Mouse (Mus musculus) kidney, postnatal 10 days (tissue): ENCODE results near the gene Vasp.

Experiments
- DNase-seq: peaks from one replicate; pipeline ENCODE4 v3.0.0; 2021; ENCODE audit warnings: mixed read lengths

Vasp gene

DNA sequence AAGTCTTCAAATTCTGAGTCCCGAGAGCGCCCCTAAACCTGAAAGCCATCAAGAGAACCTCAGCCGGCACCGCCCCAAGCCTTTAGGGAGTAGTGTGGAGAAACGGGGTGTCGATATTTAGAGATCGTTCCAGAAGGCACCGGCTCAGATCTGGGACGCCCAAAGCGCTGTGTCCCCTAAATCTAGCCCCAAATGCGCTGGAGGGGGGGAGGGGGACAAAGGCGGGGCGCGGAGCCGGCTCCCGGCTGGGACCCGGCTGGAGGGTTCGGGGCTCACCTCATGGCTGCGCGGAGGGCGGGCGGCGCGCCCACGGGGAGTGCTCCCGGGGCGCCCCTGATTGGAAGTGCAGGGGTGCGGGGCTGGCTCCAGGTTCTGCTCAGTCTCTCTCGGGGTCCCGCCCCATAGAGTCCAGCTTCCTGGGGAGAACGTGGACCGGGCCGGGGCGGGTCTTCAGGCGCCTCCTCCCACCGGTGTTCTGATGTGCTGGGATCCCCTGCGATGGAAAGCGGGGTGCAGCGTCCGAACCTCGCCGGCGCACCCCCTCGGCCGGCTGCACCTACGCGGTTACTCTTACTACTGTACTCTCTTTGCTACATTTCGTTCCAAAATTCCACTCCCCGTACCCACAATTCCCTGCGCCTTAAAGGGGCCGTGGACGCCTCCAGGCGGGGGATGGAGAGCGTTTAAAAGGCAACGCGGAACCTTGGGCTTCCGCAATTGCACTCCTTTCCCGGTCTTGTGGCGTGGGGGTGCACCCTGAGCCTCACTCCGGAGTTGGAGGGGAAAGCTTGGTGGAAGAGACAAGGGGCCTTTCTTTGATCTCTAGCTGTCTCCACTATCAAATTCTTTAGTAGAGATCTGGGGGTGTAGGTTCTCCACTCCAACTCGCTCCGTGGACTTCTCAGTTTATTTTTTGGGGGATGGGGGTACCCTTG lies at the start of gene Vasp:
Gene Vasp (minus strand): TSS at position 580 of the 935 bp plus-strand sequence.
- DNase-seq: peak; percentile 90

GRCm38 (mm10) chr7:19320637-19321036 lies 49.0 kb upstream of the Vasp start:
- DNase-seq: no peak

DNA sequence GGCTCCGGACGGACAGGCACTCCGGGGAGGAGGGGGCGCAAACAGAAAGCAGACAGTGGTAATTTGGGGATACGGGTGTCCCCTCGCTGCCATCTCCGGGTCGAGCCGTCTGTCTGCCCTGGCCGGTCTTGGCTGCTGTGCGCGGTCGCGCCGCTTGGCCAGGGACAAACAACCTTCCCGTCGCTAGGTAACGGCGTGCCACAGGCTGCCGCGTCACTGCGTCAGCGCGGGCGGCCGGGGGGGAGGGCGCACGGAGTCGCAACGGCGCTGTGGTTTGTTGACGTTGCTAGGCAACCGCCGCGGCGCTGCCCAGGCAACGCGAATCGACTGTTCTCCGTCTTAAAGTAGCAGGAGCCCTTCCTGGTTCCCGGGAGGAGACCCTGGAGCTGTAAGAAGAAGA lies 48.3 kb upstream of the Vasp start:
- peak; percentile 99 for DNase-seq

DNA sequence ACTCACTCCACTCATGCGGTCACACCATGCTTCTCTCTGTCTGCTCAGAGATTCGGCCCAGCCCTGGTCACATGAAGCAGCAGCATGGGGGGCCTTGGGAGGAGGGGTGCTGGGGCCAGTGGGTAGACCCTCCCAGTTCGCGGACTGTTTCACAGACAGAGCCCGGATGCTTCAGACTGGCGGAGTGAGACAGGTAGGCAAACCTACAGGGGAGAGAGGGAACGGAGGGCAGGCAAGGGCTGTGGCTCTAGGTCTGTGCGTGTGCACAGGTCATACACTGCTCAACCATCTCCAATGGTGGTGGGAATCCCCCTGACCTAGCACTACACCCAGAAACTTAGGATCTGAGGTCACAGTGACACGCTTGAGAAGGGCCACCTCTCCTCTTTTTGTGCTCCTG lies 47.8 kb upstream of the Vasp start:
- no peak for DNase-seq

DNA sequence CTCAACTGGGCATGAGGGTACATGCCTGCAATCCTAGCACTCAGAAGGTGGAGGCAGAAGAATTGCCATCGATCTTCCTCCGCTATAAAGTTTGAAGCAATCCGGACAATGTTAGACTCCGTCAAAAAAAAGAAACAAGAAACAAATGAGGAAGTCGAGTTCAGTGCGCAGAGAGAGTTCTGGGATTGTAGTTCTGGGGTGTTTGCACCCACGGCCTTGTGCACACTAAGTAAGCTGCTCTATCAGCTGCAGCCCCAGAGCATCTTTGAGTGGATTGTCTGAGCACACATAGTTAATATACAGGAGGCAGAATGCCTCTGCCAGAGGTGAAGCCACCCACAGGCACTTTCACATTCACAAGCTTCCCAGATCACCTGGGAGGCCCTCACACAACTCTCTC lies 47.1 kb upstream of the Vasp start:
- DNase-seq: no peak

DNA sequence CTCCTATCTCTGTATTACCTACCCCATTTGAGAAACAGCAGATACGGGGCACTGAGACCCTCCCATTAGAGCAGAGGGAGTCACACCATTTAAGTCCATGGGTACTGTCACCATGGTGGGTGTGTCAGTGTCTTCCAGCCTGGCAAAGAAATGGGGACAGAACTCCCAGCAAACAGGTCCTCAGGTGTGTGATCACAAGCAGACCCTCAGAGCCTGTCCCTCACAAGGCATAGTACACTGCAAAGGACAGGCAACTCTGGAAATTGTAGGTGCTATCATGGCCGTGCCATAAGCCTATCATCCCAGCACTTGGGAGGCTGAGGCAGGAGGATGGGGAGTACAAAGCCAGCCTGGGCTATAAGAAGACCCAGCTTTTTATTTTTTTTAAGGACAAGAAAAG lies 46.6 kb upstream of the Vasp start:
- no peak for DNase-seq

DNA sequence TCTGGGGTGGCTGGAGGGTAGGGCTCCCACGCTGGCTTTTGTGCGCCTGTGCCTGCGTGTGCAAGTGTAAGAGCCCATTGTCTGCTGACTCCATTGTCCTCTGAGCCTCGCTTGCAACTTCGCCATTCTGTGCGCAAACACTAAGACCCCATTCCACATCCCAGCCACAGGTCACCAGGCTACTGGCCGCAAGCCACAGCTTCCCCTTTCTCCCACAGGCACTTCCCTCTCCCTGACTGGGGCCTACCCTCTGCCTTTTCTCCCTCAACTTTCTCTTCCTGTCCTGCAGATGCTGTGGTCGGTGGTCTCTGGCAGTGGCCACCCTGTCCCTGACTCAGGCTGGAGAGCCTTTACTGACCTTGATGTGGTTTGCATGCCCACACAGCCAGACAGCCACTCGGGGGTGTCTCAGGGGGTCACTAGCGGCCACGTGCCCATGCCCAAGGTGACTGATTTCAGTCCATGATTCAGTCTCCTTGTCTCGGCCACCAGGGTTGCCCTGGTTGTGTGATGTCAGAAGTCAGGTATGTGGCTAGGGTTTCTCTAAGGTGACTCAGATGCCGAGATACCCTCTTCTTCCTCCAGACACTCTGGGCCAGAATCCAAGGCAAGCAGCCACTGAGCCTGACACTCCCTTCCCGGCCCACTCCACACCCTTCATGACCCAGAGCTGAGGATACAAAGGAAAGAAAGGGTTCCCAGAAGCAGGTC lies 45.0 kb upstream of the Vasp start:
- peak; percentile 32 for DNase-seq

GRCm38 (mm10) chr7:19314033-19314432 lies 42.4 kb upstream of the Vasp start:
- no peak for DNase-seq

- DNase-seq: no peak
Measured at GRCm38 (mm10) chr7:19311991-19312390, 40.4 kb upstream of the Vasp start.

- peak; percentile 98 for DNase-seq
Measured at GRCm38 (mm10) chr7:19309884-19310641, 38.4 kb upstream of the Vasp start, which contains the start of gene Fosb. TSS of gene Fosb (minus strand) at chr7:19310051.

- DNase-seq: peak; percentile 45
Measured at GRCm38 (mm10) chr7:19309278-19309883, 37.8 kb upstream of the Vasp start.

DNA sequence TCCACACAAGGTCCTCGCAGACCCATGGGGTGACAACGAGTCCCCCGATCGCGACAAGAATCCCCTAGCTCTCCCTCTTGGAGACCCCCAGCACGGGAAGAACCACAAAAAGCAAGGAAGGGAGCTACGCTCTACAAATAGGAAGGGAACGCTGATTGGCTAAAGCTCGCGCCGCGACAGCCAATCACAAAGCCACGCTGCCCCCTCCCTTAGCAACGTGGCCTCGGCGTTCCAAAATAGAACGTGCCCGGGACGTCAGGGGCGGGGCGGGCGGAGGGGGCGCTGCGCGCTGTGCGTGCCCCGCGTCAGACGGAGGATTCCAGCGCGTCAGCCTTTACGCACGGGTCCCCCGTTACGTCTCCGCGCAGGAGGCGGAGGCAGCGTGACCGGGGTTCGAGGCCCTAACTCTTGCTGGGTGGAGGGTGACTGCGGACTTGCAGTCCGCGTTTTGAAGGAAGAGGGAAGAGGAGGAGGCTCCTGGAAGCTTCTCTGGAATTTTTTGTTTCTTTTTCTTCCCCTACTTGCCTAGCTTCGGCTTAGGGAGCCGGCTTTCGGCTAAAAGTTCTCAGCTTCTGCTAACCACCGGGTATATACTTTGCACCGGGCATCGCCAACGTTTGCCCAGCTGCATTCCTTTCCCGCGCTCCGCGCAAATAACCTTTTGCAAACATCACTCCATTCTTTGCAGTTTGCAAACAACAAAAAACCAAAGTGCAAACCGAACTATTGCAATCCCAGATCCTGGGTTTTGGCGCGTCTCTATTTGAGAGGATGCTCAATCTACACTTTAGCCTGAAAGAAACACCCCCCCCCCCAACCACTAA lies 37.0 kb upstream of the Vasp start:
- DNase-seq: peak; percentile 97

DNA sequence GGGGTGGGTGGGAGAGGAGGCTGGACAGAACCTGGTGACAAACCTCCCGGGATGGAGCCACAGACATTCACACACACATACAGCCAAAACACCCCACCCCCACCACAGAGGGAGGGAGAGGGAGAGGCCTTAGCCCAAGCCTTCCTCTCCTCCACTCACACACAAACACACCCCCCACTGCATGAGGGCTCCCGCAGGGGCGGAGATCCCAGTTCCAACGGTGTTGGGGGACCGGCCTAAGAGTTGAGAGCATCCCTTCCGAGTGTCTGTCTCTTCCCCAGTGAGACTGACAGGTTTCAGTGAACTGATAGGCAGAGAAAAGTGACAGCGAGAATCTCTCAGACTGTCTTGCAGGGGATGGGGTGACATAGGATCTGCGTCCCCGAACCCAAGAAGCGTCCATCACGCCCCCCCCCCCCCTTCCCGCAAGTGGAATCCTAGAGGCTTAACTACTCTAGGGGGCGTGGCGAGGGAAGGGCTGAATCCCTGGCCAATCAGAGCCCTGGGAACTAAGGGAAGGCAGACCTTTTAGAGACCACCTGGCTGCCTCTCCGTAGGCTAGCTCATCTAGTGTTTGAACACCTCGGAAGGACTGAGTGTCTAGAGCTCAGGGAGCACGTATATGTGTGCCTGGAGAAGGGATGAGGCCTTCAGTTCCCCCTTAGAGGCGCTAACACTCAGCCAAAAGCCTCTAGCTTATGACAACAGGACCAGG lies 36.3 kb upstream of the Vasp start:
- DNase-seq: peak; percentile 87

DNA sequence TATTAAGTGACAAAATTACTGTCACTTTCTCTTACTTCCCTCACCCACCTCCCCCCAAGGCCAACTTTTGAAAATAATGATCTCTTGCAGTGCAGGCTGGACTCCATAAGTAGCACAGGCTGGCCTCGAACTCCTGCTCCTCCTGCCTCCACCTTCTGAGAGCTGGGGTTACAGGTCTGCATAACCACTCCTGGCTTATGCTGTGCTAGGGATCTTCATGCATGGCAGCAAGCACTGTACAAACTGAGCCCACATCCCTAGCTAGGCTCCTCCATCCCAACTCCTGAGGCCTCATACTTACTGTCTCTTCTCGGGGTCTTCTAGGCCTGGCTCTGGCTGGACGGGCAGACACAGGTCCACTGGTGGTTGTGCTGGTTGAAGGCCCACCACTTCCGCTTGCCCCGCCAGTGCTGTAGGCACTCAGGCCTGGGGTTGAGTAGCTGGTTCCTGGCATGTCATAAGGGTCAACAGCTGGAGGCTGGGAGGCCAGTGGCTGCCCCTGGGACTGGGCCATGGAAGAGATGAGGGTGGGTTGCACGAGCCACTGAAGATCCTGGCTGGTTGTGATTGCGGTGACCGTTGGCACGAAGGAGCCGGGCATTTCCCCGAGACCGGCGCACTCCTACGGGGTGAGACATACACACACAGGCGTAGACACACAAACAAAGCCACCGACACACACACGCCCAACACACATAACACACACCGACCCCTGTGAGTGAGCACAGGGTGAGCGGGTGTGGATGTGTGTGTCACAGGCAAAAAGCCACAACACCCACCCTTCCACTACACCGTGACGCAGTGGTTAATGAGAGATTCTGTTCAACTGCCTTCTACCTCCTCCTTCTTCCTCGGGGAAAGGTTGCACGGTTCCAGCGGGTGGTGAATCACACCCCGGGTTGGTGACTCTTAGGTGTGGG lies 35.5 kb upstream of the Vasp start:
- no peak for DNase-seq

DNA sequence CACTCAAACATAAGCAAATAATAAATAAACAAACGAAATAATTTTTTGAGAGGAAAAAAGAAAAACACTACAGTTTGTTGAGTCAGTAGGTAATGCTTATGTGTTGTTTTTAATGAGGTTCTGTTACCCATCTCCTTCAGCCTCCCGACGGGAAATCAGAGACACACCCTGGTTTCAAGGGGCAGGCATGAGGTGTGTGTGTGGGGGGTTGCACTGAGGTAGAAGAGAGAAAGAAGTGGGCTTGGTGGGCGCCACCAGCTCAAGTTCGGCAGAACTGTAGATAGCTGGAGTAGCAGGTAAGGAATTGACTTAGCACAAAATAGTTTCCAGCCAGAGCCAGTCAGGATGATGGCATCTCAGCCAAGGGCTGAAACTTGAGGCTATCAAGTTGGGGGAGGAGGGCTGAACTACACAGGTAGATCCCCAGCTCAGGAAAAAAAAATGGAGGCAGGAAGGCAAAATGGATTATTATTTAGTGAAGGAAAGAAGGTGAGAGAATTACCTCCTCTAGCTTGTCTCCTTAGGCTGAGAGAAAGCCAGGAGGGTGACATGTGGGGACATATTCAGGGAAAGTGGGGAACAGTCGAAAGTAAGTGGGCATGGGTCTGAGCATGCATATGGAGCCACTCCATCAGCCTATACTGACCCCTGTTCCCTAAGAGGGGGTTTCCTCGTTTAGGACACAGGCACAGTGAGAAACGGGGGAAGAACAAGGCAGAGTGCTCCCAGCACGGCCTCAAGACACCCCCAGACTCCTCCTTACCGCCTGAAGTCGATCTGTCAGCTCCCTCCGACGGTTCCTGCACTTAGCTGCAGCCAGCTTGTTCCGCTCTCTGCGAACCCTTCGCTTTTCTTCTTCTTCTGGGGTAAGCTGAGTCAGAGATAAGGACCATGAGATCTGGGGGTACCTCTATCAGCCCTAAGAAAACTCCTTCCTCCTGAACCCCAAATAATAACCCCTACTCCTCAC lies 34.5 kb upstream of the Vasp start:
- DNase-seq: no peak

DNA sequence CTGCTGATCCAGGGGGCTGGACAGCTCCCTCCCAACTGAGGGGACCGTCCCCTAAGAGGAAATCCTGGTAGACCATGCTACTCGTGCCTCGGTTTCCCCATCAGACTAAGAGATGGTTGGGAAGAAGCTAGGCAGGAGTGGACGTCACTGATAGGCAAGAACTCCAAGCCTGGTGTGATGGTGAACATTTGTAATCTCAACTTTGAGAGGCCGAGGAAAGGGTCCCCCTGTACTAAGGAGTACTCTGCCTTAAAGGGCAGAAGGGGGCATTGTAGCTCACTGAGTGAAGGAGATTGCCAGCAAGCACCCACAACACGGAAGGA lies 33.8 kb upstream of the Vasp start:
- no peak for DNase-seq

DNA sequence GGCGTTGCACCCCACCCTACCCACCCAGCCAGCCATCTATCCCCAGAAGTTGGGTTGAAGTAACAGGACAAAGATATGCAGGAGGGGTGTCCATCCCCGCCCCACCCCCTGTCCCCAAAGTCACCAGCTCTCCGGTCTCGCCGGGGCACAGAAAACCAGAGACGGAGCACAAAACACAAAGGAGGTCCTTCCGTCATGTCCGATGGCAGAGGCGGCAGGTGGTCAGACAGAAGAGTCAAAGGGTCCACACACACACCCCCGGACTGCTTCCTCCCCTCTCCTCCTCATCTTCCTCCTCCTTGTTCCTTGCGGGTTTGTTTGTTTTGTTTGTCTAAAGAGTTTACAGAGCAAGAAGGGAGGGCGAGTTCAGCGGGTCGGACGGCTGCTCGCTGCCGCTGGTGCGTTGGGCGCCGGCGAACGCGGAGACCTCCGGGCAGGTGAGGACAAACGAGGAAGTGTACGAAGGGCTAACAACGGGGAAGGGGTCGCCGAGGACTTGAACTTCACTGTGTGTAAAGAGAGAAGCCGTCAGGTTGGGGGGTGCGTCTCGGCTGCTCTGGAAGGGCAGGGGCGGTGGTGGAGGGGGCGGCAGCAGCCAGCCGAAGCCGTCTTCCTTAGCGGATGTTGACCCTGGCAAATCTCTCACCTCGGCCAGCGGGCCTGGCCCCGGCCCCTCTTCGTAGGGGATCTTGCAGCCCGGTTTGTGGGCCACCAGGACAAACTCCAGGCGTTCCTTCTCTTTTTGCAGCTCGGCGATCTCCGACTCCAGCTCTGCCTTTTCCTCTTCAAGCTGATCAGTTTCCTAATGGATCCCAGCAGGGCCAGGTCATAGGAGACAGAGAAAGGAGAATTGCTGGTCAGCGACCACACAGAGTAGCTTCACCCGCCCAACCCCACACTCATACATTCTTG lies 33.1 kb upstream of the Vasp start:
- DNase-seq: peak; percentile 35

DNA sequence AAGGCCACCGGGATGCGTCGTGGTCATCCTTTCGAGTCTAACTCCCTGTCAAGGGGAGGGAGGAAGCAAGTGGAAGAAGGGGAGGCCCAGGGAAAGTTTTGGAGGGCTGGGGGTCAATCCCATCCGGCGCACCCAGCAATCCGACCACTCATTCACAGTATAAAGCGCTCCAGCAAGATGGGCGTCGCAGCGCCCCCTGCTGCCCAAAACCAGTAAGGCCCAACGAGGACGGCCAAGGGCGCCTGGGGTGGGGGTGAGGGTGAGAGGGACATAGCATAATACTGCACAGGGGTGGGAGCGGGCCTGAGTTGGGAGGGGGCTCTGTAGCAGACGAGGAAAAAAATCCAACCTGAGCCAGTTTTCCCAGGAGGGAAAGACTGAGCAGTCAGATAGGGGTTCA lies 32.2 kb upstream of the Vasp start:
- peak; percentile 85 for DNase-seq
